Mouse (Mus musculus) midbrain, postnatal 0 days (tissue): ENCODE results near the gene Tmem60. TPM values are rescaled to one million over a fixed set of nuclear protein-coding genes. Genes with fewer than 3 reads are reported as not detected.

Source experiments
- ATAC-seq: fragments of 200-750 bp; cut with Nextera tagmentation; 2 replicates; pipeline ENCODE4 v1.8.0; 2017; ENCODE audit warnings: moderate number of reproducible peaks, mild to moderate bottlenecking, moderate TSS enrichment, moderate library complexity; ENCODE audit not compliant: low FRiP score
- DNase-seq: peaks from one replicate; pipeline ENCODE4 v3.0.0-alpha.2; 2015; ENCODE audit warnings: low spot score
- H3K27ac ChIP-seq: fragments of 300-500 bp; sonication (generic); 2 replicates; pipeline ENCODE4 v1.5.1; 2014; ENCODE audit warnings: low read depth, mild to moderate bottlenecking, low read length, mixed read lengths
- H3K27me3 ChIP-seq: fragments of 300-500 bp; sonication (generic); 2 replicates; pipeline ENCODE4 v1.6.1; 2014; ENCODE audit warnings: low read length, control low read depth, mixed read lengths; ENCODE audit not compliant: insufficient read depth
- H3K36me3 ChIP-seq: fragments of 300-500 bp; sonication (generic); 2 replicates; pipeline ENCODE4 v1.6.1; 2014; ENCODE audit warnings: low read length, control low read depth, mixed read lengths; ENCODE audit not compliant: insufficient read depth
- H3K4me1 ChIP-seq: fragments of 300-500 bp; sonication (generic); 2 replicates; pipeline ENCODE4 v1.6.1; 2014; ENCODE audit warnings: mild to moderate bottlenecking, control low read depth, antibody characterized with exemption, low read length, mixed read lengths; ENCODE audit not compliant: insufficient read depth
- H3K4me2 ChIP-seq: fragments of 300-500 bp; sonication (generic); 2 replicates; pipeline ENCODE4 v1.6.1; 2014; ENCODE audit warnings: low read depth, mild to moderate bottlenecking, low read length, mixed read lengths; ENCODE audit not compliant: poor library complexity, severe bottlenecking
- H3K4me3 ChIP-seq: fragments of 300-500 bp; sonication (generic); 2 replicates; pipeline ENCODE4 v1.5.1; 2014; ENCODE audit warnings: low read depth, mild to moderate bottlenecking, low read length, moderate library complexity
- H3K9ac ChIP-seq: fragments of 300-500 bp; sonication (generic); replicated peaks from 2 replicates; pipeline ENCODE4 v1.6.1; 2014; ENCODE audit warnings: mild to moderate bottlenecking, low read length, moderate library complexity, mixed read lengths; ENCODE audit not compliant: poor library complexity, severe bottlenecking
- H3K9me3 ChIP-seq: fragments of 300-500 bp; sonication (generic); 2 replicates; pipeline ENCODE4 v1.6.1; 2016; ENCODE audit warnings: low read length, control low read depth
- CTCF ChIP-seq: IDR thresholded peaks from 2 replicates; pipeline ENCODE4 v1.5.1; 2016; ENCODE audit warnings: antibody characterized with exemption, mild to moderate bottlenecking
- WGBS: fragments of 180-500 bp; shearing (Covaris S2); extraction: QIAGEN DNeasy Blood & Tissue Kit; methylation state at CpG from one replicate; pipeline ENCODE4 v1.1.7; 2014; 5-methylcytosine and 5-hydroxymethylcytosine counted together
- polyA plus RNA-seq: library from polyadenylated mRNA; unstranded; fragments of >200 nt; fragmentation: Nextera tagmentation; extraction: Ambion mirVana; gene quantifications from 2 replicates; pipeline ENCODE4 v1.2.1, GENCODE M21; 2015
- total RNA-seq: library from RNA; depleted of rRNA; stranded (reverse); fragments of >200 nt; gene quantifications from 2 replicates; pipeline ENCODE4 v1.2.3, GENCODE M21; 2014

The Tmem60 gene
- total and polyA plus RNA-seq, 2 experiments from 2014 or later = 14.1 to 70.7 TPM

GRCm38 (mm10) chr5:20918967-20919366 is 37.0 kb downstream of the Tmem60 start:
- ATAC-seq (no peak), DNase-seq (no peak)
- H3K27ac ChIP-seq = no peak overlapping the region
- H3K27me3 ChIP-seq = no peaks in the 10 kb centered on the region
- WGBS = 98% methylated on average over 4 of the region's 4 CpGs
- H3K4me2 ChIP-seq = no peak overlapping the region
- TF ChIP-seq CTCF = no peak
- H3K4me1 ChIP-seq = no peaks in the 10 kb centered on the region
- H3K9ac ChIP-seq = no peak overlapping the region
- H3K36me3 ChIP-seq = no peaks in the 10 kb centered on the region
- no peaks in the 10 kb centered on the region for H3K9me3 ChIP-seq
- H3K4me3 ChIP-seq = no peak overlapping the region

GRCm38 (mm10) chr5:20919566-20919965 is 37.6 kb downstream of the Tmem60 start:
- Histone ChIP-seq H3K9ac (no peak overlapping the region), H3K4me1 (no peaks in the 10 kb centered on the region), H3K9me3 (no peaks in the 10 kb centered on the region), H3K36me3 (no peaks in the 10 kb centered on the region), H3K27ac (no peak overlapping the region), H3K4me3 (no peak overlapping the region), H3K4me2 (no peak overlapping the region), H3K27me3 (no peaks in the 10 kb centered on the region)
- no peak for ATAC-seq
- TF ChIP-seq CTCF = no peak
- DNase-seq = peak; percentile 58
- WGBS = 67% methylated on average over 9 of the region's 9 CpGs

- H3K36me3 ChIP-seq = no peaks in the 10 kb centered on the region
- no peak overlapping the region for H3K27ac ChIP-seq
- 81% methylated on average over 3 of the region's 3 CpGs for WGBS
- no peak overlapping the region for H3K4me2 ChIP-seq
- no peaks in the 10 kb centered on the region for H3K27me3 ChIP-seq
- no peaks in the 10 kb centered on the region for H3K9me3 ChIP-seq
- H3K9ac ChIP-seq = no peak overlapping the region
- DNase-seq (no peak), ATAC-seq (no peak)
- TF ChIP-seq CTCF = no peak
- no peaks in the 10 kb centered on the region for H3K4me1 ChIP-seq
- H3K4me3 ChIP-seq = no peak overlapping the region
These were observed 42.6 kb downstream of the Tmem60 start for GRCm38 (mm10) chr5:20924608-20925007.

GRCm38 (mm10) chr5:20925451-20925850 is 43.5 kb downstream of the Tmem60 start:
- Histone ChIP-seq H3K27ac (no peak overlapping the region), H3K9me3 (no peaks in the 10 kb centered on the region), H3K4me2 (no peak overlapping the region), H3K4me3 (no peak overlapping the region), H3K36me3 (no peaks in the 10 kb centered on the region), H3K4me1 (no peaks in the 10 kb centered on the region), H3K27me3 (no peaks in the 10 kb centered on the region), H3K9ac (no peak overlapping the region)
- ATAC-seq (no peak), DNase-seq (no peak)
- 63% methylated on average over 3 of the region's 3 CpGs for WGBS
- TF ChIP-seq CTCF = no peak

GRCm38 (mm10) chr5:20929669-20930151 is 47.7 kb downstream of the Tmem60 start:
- DNase-seq (no peak), ATAC-seq (no peak)
- Histone ChIP-seq H3K9ac (no peak overlapping the region), H3K9me3 (no peaks in the 10 kb centered on the region), H3K4me1 (no peaks in the 10 kb centered on the region), H3K4me2 (no peak overlapping the region), H3K27me3 (no peaks in the 10 kb centered on the region), H3K27ac (no peak overlapping the region), H3K36me3 (no peaks in the 10 kb centered on the region), H3K4me3 (no peak overlapping the region)
- no peak for TF ChIP-seq CTCF
- WGBS = 84% methylated on average over 6 of the region's 6 CpGs

GRCm38 (mm10) chr5:20930430-20930829 is 48.4 kb downstream of the Tmem60 start:
- TF ChIP-seq CTCF = no peak
- Histone ChIP-seq H3K4me1 (no peaks in the 10 kb centered on the region), H3K36me3 (no peaks in the 10 kb centered on the region), H3K27ac (no peak overlapping the region), H3K4me2 (no peak overlapping the region), H3K9me3 (no peaks in the 10 kb centered on the region), H3K27me3 (no peaks in the 10 kb centered on the region), H3K4me3 (no peak overlapping the region), H3K9ac (no peak overlapping the region)
- no peak for ATAC-seq
- DNase-seq = no peak
